Mouse (Mus musculus): ENCODE results near the gene Arfrp1. TPM values are rescaled to one million over a fixed set of nuclear protein-coding genes. Genes with fewer than 3 reads are reported as not detected.

Gene Arfrp1
- polyA plus RNA-seq, 1 experiment from 2014 or later = 54.1 TPM

- Histone ChIP-seq H3K9me3 (ENCODE audit: low read depth, low read length) (no peaks in the 10 kb centered on the region), H3K36me3 (ENCODE audit: insufficient read depth) (peaks cover 21% of the 10 kb centered on the region; the same call in 1 of the 2 replicates), H3K4me3 (ENCODE audit: low read depth, low read length) (no peak overlapping the region), H3K27ac (ENCODE audit: low read depth) (no peak overlapping the region), H3K4me1 (ENCODE audit: insufficient read depth) (no peaks in the 10 kb centered on the region), H3K9ac (no peak overlapping the region), H3K27me3 (ENCODE audit: insufficient read depth, low read length) (no peaks in the 10 kb centered on the region), H3K4me2 (no peak overlapping the region)
- DNase-seq (no peak), ATAC-seq (ENCODE audit: insufficient read depth) (no peak)
- no peak for TF ChIP-seq CTCF (IDR thresholded peaks at IDR 0.05; ENCODE audit: low read depth)
- WGBS = 88% methylated on average over 3 of the region's 3 CpGs
These were observed 28.9 kb upstream of the Arfrp1 start for GRCm38 (mm10) chr2:181394086-181394485.

DNA sequence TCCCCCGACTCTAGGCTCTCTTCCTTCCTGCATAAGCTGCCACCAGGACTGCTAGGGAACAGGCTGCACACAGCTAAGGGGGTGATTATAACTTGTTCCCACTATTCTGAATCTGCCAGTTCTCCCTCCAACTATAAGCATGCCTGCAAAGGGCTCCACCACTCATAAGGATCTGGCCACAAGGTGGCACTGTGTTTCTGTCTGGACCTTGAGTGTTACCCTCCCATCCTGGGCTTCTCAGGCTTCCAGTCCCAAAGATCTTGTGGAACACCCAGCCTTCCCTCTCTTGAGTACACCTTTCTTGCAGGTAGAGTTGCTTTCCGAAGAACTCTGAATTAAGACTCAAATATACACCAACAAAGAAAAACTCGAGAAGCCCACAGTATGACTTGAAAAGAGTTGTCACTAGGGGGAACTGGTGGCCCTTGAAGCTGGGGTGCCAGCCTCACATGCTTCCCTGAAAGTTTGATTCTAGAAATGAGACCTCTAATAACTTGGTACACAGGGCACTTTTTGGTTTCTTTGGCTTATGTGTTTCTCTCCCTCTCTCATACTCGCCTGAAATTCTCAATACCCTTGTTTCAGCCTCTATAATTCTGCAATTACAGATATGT is 27.5 kb upstream of the Arfrp1 start:
- peak; percentile 93 for TF ChIP-seq CTCF (IDR thresholded peaks at IDR 0.05; ENCODE audit: low read depth)
- Histone ChIP-seq H3K36me3 (ENCODE audit: insufficient read depth) (peaks cover 25% of the 10 kb centered on the region; the same call in 1 of the 2 replicates), H3K4me3 (ENCODE audit: low read depth, low read length) (no peak overlapping the region), H3K4me2 (no peak overlapping the region), H3K4me1 (ENCODE audit: insufficient read depth) (no peaks in the 10 kb centered on the region), H3K27ac (ENCODE audit: low read depth) (no peak overlapping the region), H3K27me3 (ENCODE audit: insufficient read depth, low read length) (no peaks in the 10 kb centered on the region), H3K9me3 (ENCODE audit: low read depth, low read length) (no peaks in the 10 kb centered on the region), H3K9ac (no peak overlapping the region)
- 24% methylated on average over 4 of the region's 4 CpGs for WGBS
- ATAC-seq (ENCODE audit: insufficient read depth) (peak; percentile 75), DNase-seq (peak; percentile 96)

DNA sequence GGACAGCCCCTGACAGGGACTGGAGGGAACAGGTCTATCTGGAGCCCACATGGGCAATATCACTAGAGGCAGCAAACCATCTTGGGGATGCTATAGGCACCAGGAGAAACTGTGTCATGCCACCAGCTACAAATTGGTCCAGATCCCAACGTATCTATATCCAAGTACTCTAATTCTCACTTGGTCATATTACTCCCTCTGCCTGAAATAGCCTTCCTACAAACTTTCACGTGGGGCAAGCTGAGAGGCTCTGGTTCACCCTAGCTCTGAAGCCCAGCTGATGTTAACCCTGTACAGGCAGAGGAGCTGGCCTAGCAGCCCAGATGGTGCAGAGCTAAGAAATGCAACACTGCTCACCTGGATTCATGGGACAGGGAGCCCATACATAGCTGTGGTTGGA is 26.3 kb upstream of the Arfrp1 start:
- ATAC-seq (ENCODE audit: insufficient read depth) (no peak), DNase-seq (no peak)
- WGBS = 68% methylated on average over 2 of the region's 2 CpGs
- TF ChIP-seq CTCF (IDR thresholded peaks at IDR 0.05; ENCODE audit: low read depth) = no peak
- H3K4me1 ChIP-seq (ENCODE audit: insufficient read depth) = no peaks in the 10 kb centered on the region
- H3K27me3 ChIP-seq (ENCODE audit: insufficient read depth, low read length) = no peaks in the 10 kb centered on the region
- H3K36me3 ChIP-seq (ENCODE audit: insufficient read depth) = peaks cover 35% of the 10 kb centered on the region; the same call in 1 of the 2 replicates
- no peak overlapping the region for H3K4me3 ChIP-seq (ENCODE audit: low read depth, low read length)
- no peak overlapping the region for H3K9ac ChIP-seq
- no peak overlapping the region for H3K27ac ChIP-seq (ENCODE audit: low read depth)
- H3K9me3 ChIP-seq (ENCODE audit: low read depth, low read length) = no peaks in the 10 kb centered on the region
- H3K4me2 ChIP-seq = no peak overlapping the region

GRCm38 (mm10) chr2:181391022-181391421 is 25.8 kb upstream of the Arfrp1 start:
- H3K27ac ChIP-seq (ENCODE audit: low read depth) = no peak overlapping the region
- ATAC-seq (ENCODE audit: insufficient read depth) (no peak), DNase-seq (no peak)
- WGBS = 87% methylated on average over 15 of the region's 15 CpGs
- H3K4me1 ChIP-seq (ENCODE audit: insufficient read depth) = no peaks in the 10 kb centered on the region
- no peak overlapping the region for H3K9ac ChIP-seq
- TF ChIP-seq CTCF (IDR thresholded peaks at IDR 0.05; ENCODE audit: low read depth) = no peak
- H3K36me3 ChIP-seq (ENCODE audit: insufficient read depth) = peaks cover 41% of the 10 kb centered on the region; the same call in 1 of the 2 replicates
- H3K4me3 ChIP-seq (ENCODE audit: low read depth, low read length) = no peak overlapping the region
- no peaks in the 10 kb centered on the region for H3K9me3 ChIP-seq (ENCODE audit: low read depth, low read length)
- H3K27me3 ChIP-seq (ENCODE audit: insufficient read depth, low read length) = no peaks in the 10 kb centered on the region
- H3K4me2 ChIP-seq = no peak overlapping the region

- no peaks in the 10 kb centered on the region for H3K4me1 ChIP-seq (ENCODE audit: insufficient read depth)
- TF ChIP-seq CTCF (IDR thresholded peaks at IDR 0.05; ENCODE audit: low read depth) = no peak
- H3K4me2 ChIP-seq = no peak overlapping the region
- no peak overlapping the region for H3K27ac ChIP-seq (ENCODE audit: low read depth)
- 75% methylated on average over 4 of the region's 4 CpGs for WGBS
- no peaks in the 10 kb centered on the region for H3K9me3 ChIP-seq (ENCODE audit: low read depth, low read length)
- ATAC-seq (ENCODE audit: insufficient read depth) (no peak), DNase-seq (no peak)
- H3K9ac ChIP-seq = no peak overlapping the region
- H3K36me3 ChIP-seq (ENCODE audit: insufficient read depth) = peaks cover 45% of the 10 kb centered on the region; the same call in 1 of the 2 replicates
- H3K4me3 ChIP-seq (ENCODE audit: low read depth, low read length) = no peak overlapping the region
- H3K27me3 ChIP-seq (ENCODE audit: insufficient read depth, low read length) = no peaks in the 10 kb centered on the region
These were observed 25.1 kb upstream of the Arfrp1 start for GRCm38 (mm10) chr2:181390136-181390870.

GRCm38 (mm10) chr2:181386663-181387210 is 21.5 kb upstream of the Arfrp1 start:
- Histone ChIP-seq H3K27me3 (ENCODE audit: insufficient read depth, low read length) (no peaks in the 10 kb centered on the region), H3K9me3 (ENCODE audit: low read depth, low read length) (no peaks in the 10 kb centered on the region), H3K9ac (no peak overlapping the region), H3K4me3 (ENCODE audit: low read depth, low read length) (no peak overlapping the region), H3K36me3 (ENCODE audit: insufficient read depth) (peaks cover 62% of the 10 kb centered on the region), H3K27ac (ENCODE audit: low read depth) (no peak overlapping the region), H3K4me2 (no peak overlapping the region), H3K4me1 (ENCODE audit: insufficient read depth) (0 out of 2 replicates have a peak, but pooled peaks cover 5% of the 10 kb centered on the region)
- no peak for ATAC-seq (ENCODE audit: insufficient read depth)
- 66% methylated on average over 3 of the region's 4 CpGs for WGBS
- DNase-seq = no peak
- TF ChIP-seq CTCF (IDR thresholded peaks at IDR 0.05; ENCODE audit: low read depth) = no peak

DNA sequence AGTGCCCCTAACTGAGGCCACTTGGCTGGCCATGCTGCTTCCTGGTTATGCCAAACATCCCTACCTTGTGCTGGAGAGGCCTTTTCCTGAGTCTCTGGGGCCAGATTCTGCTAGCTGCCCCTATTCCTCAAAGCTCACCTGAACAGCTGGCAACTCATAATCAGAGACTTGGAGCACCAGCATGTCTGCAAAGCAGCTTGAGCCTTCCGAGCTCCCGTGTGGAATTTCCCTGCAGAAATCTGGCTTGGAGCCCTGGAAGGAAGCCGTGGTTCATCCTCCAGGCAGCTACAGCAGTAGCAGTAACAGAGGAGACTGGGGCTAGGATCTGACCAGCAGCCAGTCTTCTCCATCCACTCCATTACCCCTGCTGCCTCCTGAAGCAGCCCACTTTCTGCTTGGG is 20.7 kb upstream of the Arfrp1 start:
- Histone ChIP-seq H3K4me3 (ENCODE audit: low read depth, low read length) (no peak overlapping the region), H3K9me3 (ENCODE audit: low read depth, low read length) (no peaks in the 10 kb centered on the region), H3K27ac (ENCODE audit: low read depth) (peak overlapping the region; percentile 80), H3K9ac (no peak overlapping the region), H3K4me2 (no peak overlapping the region), H3K36me3 (ENCODE audit: insufficient read depth) (peaks cover 62% of the 10 kb centered on the region), H3K27me3 (ENCODE audit: insufficient read depth, low read length) (no peaks in the 10 kb centered on the region), H3K4me1 (ENCODE audit: insufficient read depth) (0 out of 2 replicates have a peak, but pooled peaks cover 5% of the 10 kb centered on the region)
- DNase-seq (no peak), ATAC-seq (ENCODE audit: insufficient read depth) (no peak)
- no peak for TF ChIP-seq CTCF (IDR thresholded peaks at IDR 0.05; ENCODE audit: low read depth)
- 50% methylated on average over 3 of the region's 3 CpGs for WGBS

All from lung, embryonic 14.5 days (tissue).